Mouse (Mus musculus): Measurements from ENCODE around the gene Gm10972.
"Not testable (repeated sequence)": the region's sequence is repeated elsewhere in the genome, so short reads cannot be mapped to it uniquely, and the experiment has no call there.

Gene Gm10972

DNA sequence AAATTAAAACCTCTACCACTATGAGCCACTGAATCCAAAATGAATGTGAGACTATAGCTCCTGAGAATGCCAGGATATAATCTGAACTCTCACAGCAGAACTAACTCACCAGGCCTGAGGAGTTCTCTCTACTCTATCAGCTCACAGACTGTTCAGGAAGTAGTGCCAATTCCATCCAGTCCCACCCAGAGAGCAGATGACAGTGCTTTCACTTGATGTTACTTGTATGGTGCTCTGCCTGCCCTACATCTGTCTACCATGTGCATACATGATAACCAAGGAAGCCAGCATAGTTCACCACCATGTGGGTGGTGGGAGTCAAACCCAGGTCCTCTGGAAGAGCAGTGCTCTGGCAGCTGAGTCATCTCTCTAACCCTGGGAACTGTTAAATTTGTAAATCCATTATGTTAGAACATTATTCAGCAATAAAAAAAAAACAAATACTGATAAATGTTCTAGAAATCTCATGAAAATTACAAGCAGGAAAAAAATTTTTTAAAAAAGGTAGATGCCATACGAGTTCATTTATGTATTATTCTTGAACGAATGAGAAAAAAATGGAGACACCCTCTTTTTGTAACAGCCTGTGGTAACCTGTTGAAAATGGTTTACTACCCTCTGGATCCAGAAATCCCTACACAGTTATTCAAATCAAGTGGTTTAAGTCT, at the start of gene Gm10972:
Gm10972 (plus strand) TSS at position 618 of the 668 bp plus-strand sequence.
- not testable (repeated sequence) for DNase-seq (ENCODE audit: low spot score in 2 of 2)

- DNase-seq (ENCODE audit: low spot score in 2 of 2): no peak
These were observed 47.0 kb upstream of the Gm10972 start for GRCm38 (mm10) chr3:94595871-94596287.

DNA sequence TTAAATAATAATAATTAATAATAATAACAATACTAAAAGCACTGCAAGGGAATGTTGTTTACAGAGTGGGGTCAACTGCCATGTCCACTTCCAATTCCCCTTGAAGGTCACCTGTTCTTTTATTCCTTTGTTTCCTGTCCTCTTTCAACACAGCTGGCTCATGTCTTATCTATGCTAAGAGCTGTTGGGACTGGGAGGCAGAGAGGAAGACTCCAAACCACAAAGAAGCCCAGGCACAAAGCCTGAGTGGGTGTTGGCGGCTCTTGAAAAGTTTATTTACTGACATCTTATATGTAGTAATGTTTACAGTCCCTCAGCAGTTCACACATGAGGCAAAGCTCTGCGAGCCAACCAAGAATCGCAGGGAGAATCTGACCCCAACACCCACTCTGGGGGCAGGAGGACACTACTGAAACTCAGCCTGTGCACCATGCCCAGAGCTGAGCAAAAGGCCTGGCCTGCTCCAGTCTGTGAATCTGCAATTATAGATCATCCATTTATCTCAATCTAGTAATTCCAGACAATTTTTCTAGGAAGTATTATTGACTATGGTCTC, 45.6 kb upstream of the Gm10972 start:
- no peak for DNase-seq (ENCODE audit: low spot score in 2 of 2)

DNA sequence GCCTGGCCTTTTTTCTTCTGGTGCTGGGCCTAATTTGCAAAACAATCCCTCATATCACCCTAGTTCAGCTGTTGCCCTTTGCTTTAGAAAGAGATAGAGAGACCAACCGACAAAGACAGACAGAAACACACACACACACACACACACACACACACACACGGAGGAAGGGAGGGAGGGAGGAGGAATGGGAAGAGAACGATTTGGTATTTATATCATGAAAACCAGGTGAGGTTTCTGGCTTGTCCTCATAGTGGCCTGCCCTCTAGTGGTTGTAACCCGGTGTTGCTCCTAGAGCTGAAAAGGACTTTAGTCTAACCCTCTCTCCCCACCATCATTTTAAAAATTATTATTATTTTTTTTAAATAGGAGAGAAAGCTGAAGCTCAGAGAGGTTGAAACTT, 41.0 kb upstream of the Gm10972 start:
- DNase-seq (ENCODE audit: low spot score in 2 of 2): peak in 1 of 2 experiments; percentile 24

DNA sequence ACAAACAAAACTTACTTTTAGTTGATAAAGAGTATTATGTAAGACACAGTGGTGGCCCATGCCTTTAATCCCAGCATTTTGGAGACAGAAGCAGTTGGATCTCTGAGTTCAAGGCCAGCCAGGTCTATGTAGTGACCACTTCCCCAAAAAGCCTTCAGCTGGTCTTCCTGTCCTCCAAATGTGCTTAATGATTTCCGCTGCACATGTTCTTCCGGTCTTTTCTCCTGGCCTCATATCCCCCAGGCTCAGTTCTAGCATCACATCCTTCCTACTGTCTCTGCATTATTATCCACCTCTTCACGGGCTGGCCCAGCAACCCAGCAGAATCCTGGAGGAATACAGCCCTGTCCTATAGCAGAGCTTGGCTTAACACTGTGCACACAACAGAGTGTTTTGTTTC, 33.3 kb upstream of the Gm10972 start:
- DNase-seq (ENCODE audit: low spot score in 2 of 2): peak in 1 of 2 experiments; percentile 6

DNA sequence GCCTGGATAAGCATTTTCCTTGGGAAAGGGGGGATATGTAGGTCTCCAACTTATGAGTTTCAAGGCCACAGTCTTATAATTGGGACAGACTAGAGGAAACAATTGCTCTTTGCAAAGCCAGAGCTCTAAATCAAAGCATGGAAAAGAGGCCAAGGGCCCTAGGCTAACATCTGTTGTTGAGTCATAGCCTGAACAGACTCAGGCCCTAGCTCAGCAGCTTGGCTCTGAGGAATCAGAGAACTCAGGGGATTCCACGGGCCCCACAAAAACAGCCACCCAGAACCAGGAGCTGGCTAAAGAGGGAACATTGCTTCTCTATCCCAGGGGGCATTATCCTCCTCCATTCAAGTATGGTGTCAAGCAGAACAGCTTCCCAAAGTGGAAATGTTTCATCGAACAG, 32.3 kb upstream of the Gm10972 start:
- peak; percentile 42 to 53 for DNase-seq (ENCODE audit: low spot score in 2 of 2)

DNA sequence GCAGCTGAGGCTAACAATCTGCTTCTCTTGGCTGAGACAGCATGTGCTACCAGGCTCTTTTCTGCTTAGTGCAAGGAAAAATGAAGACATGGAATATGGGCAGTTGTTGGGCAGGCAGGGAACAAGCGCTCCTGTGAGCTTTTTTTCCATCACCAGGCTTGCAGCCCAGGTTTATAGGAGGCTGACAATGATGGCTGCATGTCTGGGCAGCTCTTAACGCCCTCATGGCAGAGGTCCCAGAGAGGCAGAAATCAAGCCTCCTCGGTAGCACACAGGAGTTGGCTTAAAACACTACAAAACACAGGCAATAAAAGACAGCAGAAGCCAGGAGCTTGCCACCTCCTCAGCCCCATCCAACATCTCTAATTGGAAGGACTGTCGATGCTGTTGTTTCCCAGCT, 31.6 kb upstream of the Gm10972 start:
- DNase-seq (ENCODE audit: low spot score in 2 of 2): peak in 1 of 2 experiments; percentile 7

DNA sequence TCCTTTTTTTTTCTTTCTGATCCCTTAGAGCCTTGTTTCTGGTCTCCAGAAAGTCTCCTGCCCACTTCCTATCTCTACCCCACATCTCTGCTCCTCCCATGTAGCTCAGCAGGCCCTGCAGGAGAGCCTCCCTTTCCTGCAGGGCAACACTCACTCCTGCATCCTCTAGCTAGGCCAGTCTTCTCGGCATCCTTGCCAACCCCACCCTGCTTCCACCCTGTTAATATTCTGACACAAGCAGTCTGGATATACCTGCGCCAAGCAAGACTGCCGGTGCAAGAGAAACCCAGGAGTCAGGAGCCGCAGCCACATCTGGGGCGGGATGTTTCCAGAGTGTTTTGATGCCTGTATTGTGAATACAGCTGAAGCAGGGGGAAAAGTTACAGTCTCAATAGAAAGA, 31.1 kb upstream of the Gm10972 start:
- no peak for DNase-seq (ENCODE audit: low spot score in 2 of 2)

- peak; percentile 30 to 54 for DNase-seq (ENCODE audit: low spot score in 2 of 2)
These were observed 30.6 kb upstream of the Gm10972 start for GRCm38 (mm10) chr3:94612274-94612673.

DNA sequence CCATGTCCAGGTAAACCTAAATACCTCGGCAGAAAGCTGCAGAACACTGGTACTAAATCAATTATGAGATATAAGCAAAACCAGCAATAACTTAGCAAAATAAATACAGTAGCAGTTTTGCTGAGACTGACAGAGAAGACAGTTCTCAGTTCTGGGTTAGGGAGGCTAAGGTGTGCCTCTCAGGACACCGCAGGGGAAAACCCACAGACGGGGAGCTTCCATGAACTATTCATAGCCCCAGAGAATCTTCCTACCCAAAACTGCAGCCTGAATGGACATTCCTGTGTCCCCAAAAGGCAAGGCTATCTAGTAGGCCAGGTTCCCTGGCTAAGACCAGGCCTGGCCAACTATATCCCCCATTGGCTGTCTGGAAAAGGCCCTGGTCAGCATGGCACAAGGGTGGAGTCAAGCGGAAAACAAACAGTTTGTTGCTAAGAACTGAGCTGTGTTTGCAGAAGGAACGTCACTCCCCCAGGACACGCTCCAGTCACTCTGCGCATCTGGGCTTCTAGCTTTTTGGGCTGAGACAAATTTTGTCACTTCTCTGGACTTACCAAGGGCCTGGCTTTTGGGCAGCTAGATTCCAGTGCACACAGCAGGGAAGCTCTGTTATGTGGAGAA, 29.5 kb upstream of the Gm10972 start:
- DNase-seq (ENCODE audit: low spot score in 2 of 2): peak; percentile 46 to 59

DNA sequence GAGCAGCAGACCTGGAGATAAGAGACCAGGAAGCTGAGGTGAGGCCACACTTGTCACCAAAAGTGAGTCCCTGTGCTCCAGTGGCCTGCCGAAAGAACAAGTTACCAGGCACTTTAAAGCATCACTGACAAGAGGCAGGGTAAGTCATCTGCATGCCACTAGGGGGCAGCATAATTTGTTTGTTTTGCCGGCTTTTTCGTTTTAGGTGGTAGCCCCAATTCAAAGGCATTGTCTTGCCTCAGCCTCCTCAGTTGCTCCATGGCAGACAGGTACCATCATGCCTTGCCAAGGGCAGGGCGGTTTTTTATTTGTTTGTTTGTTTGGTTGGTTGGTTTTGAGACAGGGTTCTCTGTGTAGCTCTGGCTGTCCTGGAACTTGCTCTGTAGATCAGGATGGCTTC, 26.2 kb upstream of the Gm10972 start:
- DNase-seq (ENCODE audit: low spot score in 2 of 2): peak in 1 of 2 experiments; percentile 21

- peak; percentile 38 to 47 for DNase-seq (ENCODE audit: low spot score in 2 of 2)
These were observed 21.0 kb upstream of the Gm10972 start for GRCm38 (mm10) chr3:94621740-94622507.

- no peak for DNase-seq (ENCODE audit: low spot score in 2 of 2)
These were observed 20.4 kb upstream of the Gm10972 start for GRCm38 (mm10) chr3:94622550-94622949.

DNA sequence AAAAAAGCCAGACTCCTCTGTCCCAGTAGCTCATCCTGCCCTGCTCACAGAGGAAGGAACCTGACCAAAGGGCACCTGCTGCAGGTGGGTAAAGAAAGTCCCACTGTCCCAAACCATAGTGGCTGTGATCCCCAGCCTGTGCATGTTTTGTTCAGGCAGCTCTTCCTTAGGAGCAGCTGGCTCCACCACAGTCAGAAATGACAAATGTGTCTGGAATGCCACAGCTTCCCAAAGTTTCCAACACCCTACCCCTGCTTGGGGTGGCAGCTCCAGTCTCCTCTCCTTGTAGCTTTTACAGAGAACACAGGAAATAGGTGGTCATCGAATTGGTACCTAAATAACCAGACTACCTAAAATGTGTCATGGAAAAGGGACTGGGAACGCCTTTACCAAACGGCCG, 18.6 kb upstream of the Gm10972 start:
- DNase-seq (ENCODE audit: low spot score in 2 of 2): no peak

- DNase-seq (ENCODE audit: low spot score in 2 of 2): no peak
These were observed 14.2 kb upstream of the Gm10972 start for GRCm38 (mm10) chr3:94628712-94629111.

GRCm38 (mm10) chr3:94629876-94630275, 13.0 kb upstream of the Gm10972 start:
- DNase-seq (ENCODE audit: low spot score in 2 of 2): no peak

DNA sequence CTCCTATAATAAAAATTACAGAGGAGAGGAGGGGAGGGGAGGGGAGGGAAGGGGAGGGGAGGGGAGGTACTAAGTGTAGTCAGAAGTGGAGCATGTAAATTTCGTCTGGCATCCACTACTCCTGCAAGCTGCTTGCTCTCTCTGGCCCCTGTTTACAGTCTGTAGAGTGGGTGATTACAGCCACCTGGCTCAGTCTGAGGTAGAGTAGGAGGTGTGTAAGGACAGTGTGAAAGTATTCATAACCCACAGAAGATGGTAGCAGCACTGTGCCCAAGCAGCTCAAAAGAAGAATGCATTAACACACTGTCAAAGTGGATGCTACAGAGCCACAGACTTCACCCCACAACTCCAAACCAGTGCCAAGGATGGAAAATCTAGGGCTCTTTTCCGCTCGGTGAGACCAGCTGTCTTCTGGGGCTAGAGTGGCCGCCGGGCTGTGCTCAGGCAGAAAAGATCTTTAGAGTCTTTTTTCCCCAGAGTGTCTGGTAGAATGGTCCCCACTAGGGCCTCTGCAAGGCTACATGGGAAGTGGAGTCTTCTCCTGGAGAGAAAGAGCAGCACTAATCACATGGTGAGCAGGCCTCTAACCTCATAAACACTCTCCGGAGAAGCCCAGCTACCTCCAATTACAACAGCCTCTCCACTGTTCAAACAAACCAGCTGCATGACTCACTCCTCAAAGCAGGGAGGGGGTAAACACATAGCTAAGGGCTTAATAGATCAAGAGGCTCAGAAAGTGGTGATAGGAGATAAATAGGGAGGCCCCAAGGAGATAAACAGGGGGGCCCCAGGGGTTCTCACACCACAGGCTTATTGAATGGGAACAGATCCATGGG, 6.1 kb downstream of the Gm10972 start:
- no peak for DNase-seq (ENCODE audit: low spot score in 2 of 2)

DNA sequence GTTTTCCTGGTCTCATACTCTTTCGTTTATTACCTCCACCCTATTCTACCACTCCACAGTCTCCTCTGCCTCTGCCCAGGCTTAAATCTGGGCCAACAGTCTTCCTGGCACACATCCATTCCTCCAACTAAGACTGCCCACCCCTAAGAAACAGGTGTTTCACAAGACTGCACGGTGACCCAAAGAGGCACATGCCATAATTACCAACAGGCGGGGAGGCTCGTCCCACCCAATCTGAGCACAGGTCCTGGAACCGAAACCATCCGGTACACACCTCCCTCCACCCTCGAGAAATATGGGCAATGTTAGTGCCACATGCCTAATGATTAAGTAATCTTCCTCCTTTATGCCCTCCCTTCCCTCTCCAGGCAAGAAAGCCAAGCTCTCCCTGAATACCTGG, 7.5 kb downstream of the Gm10972 start:
- DNase-seq (ENCODE audit: low spot score in 2 of 2): no peak

DNA sequence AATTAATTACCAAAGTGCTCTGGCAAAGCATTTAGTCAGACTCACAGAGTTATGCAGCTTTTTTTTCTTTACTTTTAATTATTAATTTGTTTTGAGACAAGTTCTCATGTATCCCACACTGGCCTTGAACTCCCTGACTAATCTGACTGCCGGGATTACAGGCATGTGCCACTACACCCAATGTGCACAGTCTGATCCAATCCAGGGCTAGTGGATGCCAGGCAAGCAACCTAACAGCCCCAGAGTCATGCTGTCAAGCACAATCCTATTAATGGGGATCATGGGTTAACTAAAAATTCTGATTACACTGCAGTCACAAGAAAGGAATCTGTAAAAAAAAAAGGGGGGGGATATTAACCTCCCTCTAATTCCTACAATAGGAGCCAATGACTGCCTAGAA, 11.1 kb downstream of the Gm10972 start:
- DNase-seq (ENCODE audit: low spot score in 2 of 2): not testable (repeated sequence)

- not testable (repeated sequence) for DNase-seq (ENCODE audit: low spot score in 2 of 2)
These were observed 15.2 kb downstream of the Gm10972 start for GRCm38 (mm10) chr3:94657852-94658739.

- peak; percentile 57 to 73 for DNase-seq (ENCODE audit: low spot score in 2 of 2)
These were observed 15.8 kb downstream of the Gm10972 start, which contains the start of gene Tuft1 for GRCm38 (mm10) chr3:94658740-94659095. Tuft1 (minus strand) TSS chr3:94658872.
